Mouse (Mus musculus): ENCODE data around the gene Ncor2. TPM values are rescaled to one million over a fixed set of nuclear protein-coding genes. Genes with fewer than 3 reads are reported as not detected.

The Ncor2 gene
- polyA plus RNA-seq, 1 experiment from 2014 or later = 41.8 TPM

- no peak overlapping the region for H3K27ac ChIP-seq (replicated peaks)
- peaks cover 32% of the 10 kb centered on the region for H3K4me1 ChIP-seq
- H3K9me3 ChIP-seq (replicated peaks) = no peaks in the 10 kb centered on the region
- no peaks in the 10 kb centered on the region for H3K36me3 ChIP-seq
- no peaks in the 10 kb centered on the region for H3K27me3 ChIP-seq
- WGBS = 60% methylated on average over 7 of the region's 7 CpGs
- no peak overlapping the region for H3K9ac ChIP-seq
- H3K4me2 ChIP-seq (replicated peaks) = no peak overlapping the region
- no peak overlapping the region for H3K4me3 ChIP-seq (replicated peaks)
- ATAC-seq (ENCODE audit: insufficient number of reproducible peaks, low FRiP score, low TSS enrichment, low read depth) = no peak
Observed at GRCm38 (mm10) chr5:125190105-125190813, 11.2 kb upstream of the Ncor2 start.

DNA sequence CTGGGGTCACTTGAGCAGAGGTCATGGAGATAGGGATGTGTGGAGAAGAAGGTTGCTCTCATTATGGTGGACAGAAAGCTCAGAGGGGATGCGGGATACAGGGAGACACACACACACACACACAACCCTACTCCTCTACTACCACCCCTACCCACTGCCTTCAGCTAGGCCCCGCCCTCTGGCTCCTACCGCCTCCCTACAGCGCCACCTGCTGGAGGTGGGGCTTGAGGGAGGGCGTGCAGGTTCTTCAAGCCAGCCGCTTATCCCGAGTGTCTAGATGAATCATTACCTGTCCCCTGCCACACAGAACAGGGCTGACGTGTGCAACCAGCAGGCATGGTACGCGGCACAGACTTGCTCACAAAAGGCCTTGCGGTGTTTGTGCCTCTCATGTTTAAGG is 10.6 kb upstream of the Ncor2 start:
- 0 out of 2 replicates have a peak overlapping the region, but pooled peaks have one; percentile 22 for H3K27ac ChIP-seq (replicated peaks)
- H3K4me3 ChIP-seq (replicated peaks) = no peak overlapping the region
- H3K36me3 ChIP-seq = no peaks in the 10 kb centered on the region
- H3K4me1 ChIP-seq = peaks cover 38% of the 10 kb centered on the region
- no peaks in the 10 kb centered on the region for H3K27me3 ChIP-seq
- no peak overlapping the region for H3K4me2 ChIP-seq (replicated peaks)
- no peak overlapping the region for H3K9ac ChIP-seq
- ATAC-seq (ENCODE audit: insufficient number of reproducible peaks, low FRiP score, low TSS enrichment, low read depth) = no peak
- no peaks in the 10 kb centered on the region for H3K9me3 ChIP-seq (replicated peaks)
- 35% methylated on average over 11 of the region's 11 CpGs for WGBS

- Histone ChIP-seq H3K4me2 (replicated peaks) (no peak overlapping the region), H3K4me3 (replicated peaks) (no peak overlapping the region), H3K9ac (no peak overlapping the region), H3K27me3 (no peaks in the 10 kb centered on the region), H3K36me3 (no peaks in the 10 kb centered on the region), H3K4me1 (peaks cover 42% of the 10 kb centered on the region), H3K27ac (replicated peaks) (peak overlapping the region; percentile 44; the same call in 1 of the 2 replicates), H3K9me3 (replicated peaks) (no peaks in the 10 kb centered on the region)
- no peak for ATAC-seq (ENCODE audit: insufficient number of reproducible peaks, low FRiP score, low TSS enrichment, low read depth)
- WGBS = 25% methylated on average over 12 of the region's 12 CpGs
Observed at GRCm38 (mm10) chr5:125188812-125189598, 10.0 kb upstream of the Ncor2 start.

- Histone ChIP-seq H3K27ac (replicated peaks) (peak overlapping the region; percentile 90), H3K4me3 (replicated peaks) (no peak overlapping the region), H3K27me3 (no peaks in the 10 kb centered on the region), H3K4me2 (replicated peaks) (no peak overlapping the region), H3K9me3 (replicated peaks) (no peaks in the 10 kb centered on the region), H3K9ac (no peak overlapping the region), H3K36me3 (no peaks in the 10 kb centered on the region), H3K4me1 (peaks cover 47% of the 10 kb centered on the region)
- peak; percentile 81 for ATAC-seq (ENCODE audit: insufficient number of reproducible peaks, low FRiP score, low TSS enrichment, low read depth)
- WGBS = 15% methylated on average over 6 of the region's 6 CpGs
Observed at GRCm38 (mm10) chr5:125184826-125185225, 5.8 kb upstream of the Ncor2 start.

DNA sequence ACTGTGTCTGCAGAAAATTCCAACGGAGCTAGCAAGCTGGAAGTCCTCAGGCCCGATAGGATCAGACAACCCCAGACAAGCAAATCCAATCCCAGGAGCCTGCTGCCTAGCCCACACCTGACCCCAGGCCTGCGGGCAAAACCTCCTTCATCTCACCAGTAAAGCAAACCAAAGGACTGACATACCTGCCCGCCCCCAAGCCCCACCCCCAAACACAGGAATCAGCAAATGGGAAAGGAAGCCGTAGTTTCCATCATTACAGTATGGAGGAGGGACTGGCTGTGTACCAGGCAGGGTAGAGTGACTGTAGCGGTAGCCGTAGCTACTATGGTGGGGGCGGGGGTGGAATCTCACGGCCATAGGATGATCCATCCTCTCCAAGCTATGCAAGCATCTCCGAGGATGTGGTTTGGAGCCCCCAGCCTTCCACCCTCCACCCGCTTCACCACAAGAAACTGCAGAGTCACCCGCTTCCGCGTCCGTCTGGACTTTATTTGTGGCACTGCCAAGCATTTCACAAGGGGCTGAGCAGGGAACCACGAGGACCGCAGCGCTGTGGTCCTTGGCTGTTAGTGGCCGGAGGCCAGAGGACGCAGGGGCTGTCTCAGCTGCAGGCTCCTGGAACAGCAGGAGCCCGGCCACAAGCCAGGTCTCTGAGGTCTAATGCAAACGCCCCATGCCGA is 4.4 kb upstream of the Ncor2 start:
- Histone ChIP-seq H3K4me2 (replicated peaks) (peak overlapping the region; percentile 30), H3K9me3 (replicated peaks) (no peaks in the 10 kb centered on the region), H3K9ac (no peak overlapping the region), H3K27ac (replicated peaks) (peak overlapping the region; percentile 90), H3K27me3 (no peaks in the 10 kb centered on the region), H3K36me3 (no peaks in the 10 kb centered on the region), H3K4me3 (replicated peaks) (no peak overlapping the region), H3K4me1 (peaks cover 45% of the 10 kb centered on the region)
- WGBS = 13% methylated on average over 23 of the region's 23 CpGs
- ATAC-seq (ENCODE audit: insufficient number of reproducible peaks, low FRiP score, low TSS enrichment, low read depth) = peak; percentile 36; the same call in 1 of the 2 replicates

DNA sequence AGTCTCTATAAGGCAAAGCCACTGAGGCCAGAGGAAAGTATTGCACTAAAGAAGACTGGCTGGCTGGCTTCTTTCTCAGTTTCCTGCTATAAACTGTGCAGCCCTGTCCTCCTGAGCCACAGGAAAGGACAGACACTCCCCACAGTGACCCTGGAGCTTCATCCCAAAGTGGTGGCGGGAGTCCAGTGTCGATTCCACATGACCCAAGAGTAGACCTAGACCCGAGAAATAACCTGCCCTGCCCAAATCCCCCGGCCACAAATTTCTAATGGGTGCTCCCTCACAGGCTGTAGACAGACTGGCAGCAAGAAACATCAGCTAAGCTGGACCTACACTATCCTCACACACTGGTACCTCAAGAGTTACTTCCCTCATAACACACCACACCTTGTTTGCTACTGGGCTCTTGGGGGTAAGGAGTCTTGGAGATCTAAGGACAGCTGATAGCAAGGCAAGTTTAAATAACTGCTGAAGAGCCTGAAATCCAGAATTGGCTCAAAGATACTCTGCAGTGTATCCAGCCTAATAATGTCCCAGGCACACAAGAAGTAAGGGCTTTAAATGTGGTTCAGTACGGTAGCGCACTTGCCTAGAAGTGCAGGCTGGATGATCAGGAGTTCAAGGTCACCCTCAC is 1.7 kb upstream of the Ncor2 start:
- no peak overlapping the region for H3K9ac ChIP-seq
- peak overlapping the region; percentile 98 for H3K27ac ChIP-seq (replicated peaks)
- no peaks in the 10 kb centered on the region for H3K9me3 ChIP-seq (replicated peaks)
- no peak for ATAC-seq (ENCODE audit: insufficient number of reproducible peaks, low FRiP score, low TSS enrichment, low read depth)
- H3K4me1 ChIP-seq = peaks cover 63% of the 10 kb centered on the region
- H3K4me2 ChIP-seq (replicated peaks) = no peak overlapping the region
- no peaks in the 10 kb centered on the region for H3K27me3 ChIP-seq
- H3K4me3 ChIP-seq (replicated peaks) = no peak overlapping the region
- 79% methylated on average over 6 of the region's 6 CpGs for WGBS
- H3K36me3 ChIP-seq = no peaks in the 10 kb centered on the region

DNA sequence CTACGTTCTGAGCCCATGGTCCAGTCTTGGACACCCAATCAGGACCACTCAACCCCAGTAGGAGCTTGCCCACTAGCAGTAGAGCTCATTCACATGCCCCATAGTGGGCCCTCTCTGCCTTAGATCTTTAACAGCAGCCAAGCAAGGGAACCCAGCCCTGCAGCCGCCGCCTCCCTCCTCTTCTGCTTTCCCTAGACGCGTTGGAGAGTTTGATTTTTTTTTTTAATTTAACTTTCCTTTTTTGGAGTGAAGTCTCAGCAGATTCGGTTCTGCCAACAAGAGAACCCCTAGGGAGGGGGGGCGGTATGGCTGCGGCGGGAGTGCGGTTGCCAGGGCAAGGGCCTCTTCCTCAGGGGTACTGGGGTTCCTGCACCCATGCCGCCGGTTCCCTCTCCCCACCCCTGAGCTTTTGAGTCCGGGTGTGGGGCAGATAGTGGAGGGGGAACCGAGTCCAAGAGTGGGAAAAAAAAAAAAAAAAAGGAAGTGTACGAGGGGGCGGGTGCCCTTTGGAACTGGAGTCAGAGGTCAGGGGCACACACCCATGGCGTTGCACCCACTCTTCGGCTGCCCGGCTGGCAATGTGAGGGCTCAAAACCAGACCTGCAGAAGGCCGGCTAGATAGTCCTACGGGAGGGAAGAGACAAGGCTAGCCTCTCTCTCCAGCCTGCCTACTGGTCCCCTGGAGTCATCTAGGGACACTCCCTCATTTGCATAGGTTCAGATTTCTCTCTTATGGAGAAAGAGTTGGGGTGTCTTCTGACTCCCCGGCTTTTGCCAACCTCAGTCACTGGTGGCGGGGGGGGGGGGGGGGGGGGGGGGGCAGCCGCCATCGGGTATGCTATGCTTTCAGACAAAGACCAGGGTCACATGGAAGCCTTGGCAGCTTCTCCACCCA is 963 bp upstream of the Ncor2 start:
- Histone ChIP-seq H3K9me3 (replicated peaks) (no peaks in the 10 kb centered on the region), H3K9ac (peak overlapping the region; percentile 15; the same call in 1 of the 2 replicates), H3K4me2 (replicated peaks) (peak overlapping the region; percentile 88), H3K4me1 (peaks cover 63% of the 10 kb centered on the region), H3K27me3 (no peaks in the 10 kb centered on the region), H3K4me3 (replicated peaks) (peak overlapping the region; percentile 69), H3K27ac (replicated peaks) (peak overlapping the region; percentile 98), H3K36me3 (no peaks in the 10 kb centered on the region)
- peak; percentile 15 for ATAC-seq (ENCODE audit: insufficient number of reproducible peaks, low FRiP score, low TSS enrichment, low read depth)
- 4% methylated on average over 21 of the region's 25 CpGs for WGBS

DNA sequence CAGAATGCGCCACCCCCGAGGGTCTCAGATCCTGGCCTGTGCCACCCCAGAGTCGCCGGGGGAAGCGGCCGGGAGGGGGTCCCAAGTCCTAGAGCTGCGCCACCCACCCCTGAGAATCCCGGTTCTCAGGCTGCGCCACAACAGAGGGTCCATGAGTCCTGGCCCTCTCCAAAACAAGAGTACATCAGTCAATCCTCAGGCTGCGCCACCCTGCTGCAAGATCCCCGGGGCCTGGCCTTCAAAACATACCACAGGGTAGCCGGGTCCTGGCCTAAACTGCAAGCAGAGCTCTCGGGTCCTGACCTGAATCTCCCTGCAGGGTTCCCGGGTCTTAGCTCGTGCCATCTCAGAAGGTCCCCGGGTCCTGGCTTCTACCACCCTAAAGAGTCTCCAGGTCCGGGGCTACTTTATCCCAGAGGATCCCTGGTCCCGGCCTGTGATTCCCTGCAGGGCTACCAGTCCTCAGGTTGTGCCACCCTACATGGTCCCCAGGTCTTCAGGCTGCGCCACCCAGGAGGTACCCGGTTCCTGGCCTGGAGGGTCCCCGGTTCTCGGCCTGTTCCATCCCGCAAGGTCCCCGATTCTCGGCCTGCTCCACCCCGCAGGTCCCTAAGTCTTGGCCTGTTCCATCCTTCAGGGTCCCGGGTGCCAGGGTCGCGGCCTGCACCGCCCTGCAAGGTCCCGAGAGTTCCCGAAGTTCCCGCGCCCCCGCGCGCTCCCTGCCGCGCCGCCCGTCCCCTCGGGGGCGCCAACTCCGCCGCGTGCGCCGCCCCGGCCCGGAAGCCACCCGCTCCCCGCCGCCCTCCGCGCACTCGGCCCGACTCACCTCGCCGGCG is 630 bp downstream of the Ncor2 start:
- peak overlapping the region; percentile 98 for H3K27ac ChIP-seq (replicated peaks)
- no peaks in the 10 kb centered on the region for H3K9me3 ChIP-seq (replicated peaks)
- peak overlapping the region; percentile 62 for H3K9ac ChIP-seq
- no peaks in the 10 kb centered on the region for H3K27me3 ChIP-seq
- peak overlapping the region; percentile 69 for H3K4me3 ChIP-seq (replicated peaks)
- ATAC-seq (ENCODE audit: insufficient number of reproducible peaks, low FRiP score, low TSS enrichment, low read depth) = peak; percentile 7
- H3K36me3 ChIP-seq = no peaks in the 10 kb centered on the region
- H3K4me2 ChIP-seq (replicated peaks) = peak overlapping the region; percentile 88
- under 1% methylated on average over 50 of the region's 60 CpGs for WGBS
- peaks cover 60% of the 10 kb centered on the region for H3K4me1 ChIP-seq

DNA sequence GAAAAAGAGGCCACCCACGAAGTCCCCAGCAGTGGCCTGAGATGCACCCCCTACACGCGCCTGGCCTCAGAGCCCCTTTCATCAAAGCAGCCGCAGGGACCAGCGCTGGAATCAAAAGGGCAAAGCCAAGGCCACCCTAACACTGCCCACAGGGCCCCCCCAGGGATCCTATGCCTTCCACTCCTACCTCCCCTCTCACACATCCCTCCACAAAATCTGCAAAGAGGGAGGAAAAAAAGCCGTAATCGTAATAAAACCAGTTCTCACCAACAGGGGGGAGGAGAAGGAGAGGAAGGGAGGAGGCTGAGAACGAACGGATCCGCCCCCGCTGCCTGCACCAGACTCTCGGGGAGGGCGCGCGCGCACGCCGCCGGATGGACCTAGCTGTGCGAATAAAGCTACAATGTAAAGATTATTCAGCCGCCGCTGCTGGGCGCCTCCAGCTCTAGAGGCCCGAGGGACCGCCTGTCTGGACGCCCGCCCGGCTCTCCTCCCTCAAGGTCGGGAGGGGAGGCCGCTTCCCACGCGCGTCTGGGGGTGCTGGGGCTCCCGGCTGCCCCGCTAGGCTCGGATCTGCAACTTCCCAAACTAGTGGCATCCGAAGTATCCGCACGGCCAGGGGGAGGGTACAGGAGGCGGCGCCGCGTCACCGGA is 1.4 kb downstream of the Ncor2 start:
- H3K4me2 ChIP-seq (replicated peaks) = peak overlapping the region; percentile 88
- H3K4me1 ChIP-seq = peaks cover 65% of the 10 kb centered on the region
- under 1% methylated on average over 44 of the region's 44 CpGs for WGBS
- H3K9ac ChIP-seq = peak overlapping the region; percentile 62
- H3K27me3 ChIP-seq = no peaks in the 10 kb centered on the region
- no peaks in the 10 kb centered on the region for H3K36me3 ChIP-seq
- ATAC-seq (ENCODE audit: insufficient number of reproducible peaks, low FRiP score, low TSS enrichment, low read depth) = peak; percentile 43; the same call in 1 of the 2 replicates
- H3K9me3 ChIP-seq (replicated peaks) = no peaks in the 10 kb centered on the region
- peak overlapping the region; percentile 98 for H3K27ac ChIP-seq (replicated peaks)
- peak overlapping the region; percentile 69 for H3K4me3 ChIP-seq (replicated peaks)

Measured in embryonic facial prominence, embryonic 15.5 days (tissue).